Mouse (Mus musculus) mouse embryonic stem cell (cell line): Measurements from ENCODE around the gene Olfr312.
"Not testable (repeated sequence)": the region's sequence is repeated elsewhere in the genome, so short reads cannot be mapped to it uniquely, and the experiment has no call there.

ENCODE experiments used
- in situ Hi-C, 2 experiments: fragments of 300-500 bp; cut with MboI; formaldehyde crosslinking; loops; 1 replicate in 1 of 2; 3 replicates in 1 of 2; pipeline ENCODE4 v1.14.3; 2019 to 2020; ENCODE audit warnings: low sequenced_read_pairs in 2 of 2, low pct_unique_long_range_greater_than_20kb in 1 of 2, mixed read lengths in 1 of 2; ENCODE audit not compliant: unreplicated experiment in 1 of 2

Gene Olfr312

GRCm38 (mm10) chr11:58828937-58829336 lies at the start of gene Olfr312:
Gene Olfr312, plus strand, starts transcription at chr11:58829237.
- in situ Hi-C loops: not testable (repeated sequence)

- in situ Hi-C loops: no loop called here
Observed at GRCm38 (mm10) chr11:58782480-58783089, 46.5 kb upstream of the Olfr312 start, which contains the start of gene Olfr314. Gene Olfr314, plus strand, starts transcription at chr11:58782952.

- in situ Hi-C loops: no loop called here
Observed at GRCm38 (mm10) chr11:58784182-58784581, 44.9 kb upstream of the Olfr312 start.

GRCm38 (mm10) chr11:58787651-58788050 lies 41.4 kb upstream of the Olfr312 start:
- in situ Hi-C loops: no loop called here

- in situ Hi-C loops: no loop called here
Observed at GRCm38 (mm10) chr11:58788346-58788745, 40.7 kb upstream of the Olfr312 start.

GRCm38 (mm10) chr11:58789532-58789931 lies 39.5 kb upstream of the Olfr312 start:
- in situ Hi-C loops: no loop called here

GRCm38 (mm10) chr11:58790053-58790452 lies 39.0 kb upstream of the Olfr312 start:
- in situ Hi-C loops: no loop called here

- in situ Hi-C loops: no loop called here
Observed at GRCm38 (mm10) chr11:58790646-58791045, 38.4 kb upstream of the Olfr312 start.

GRCm38 (mm10) chr11:58795856-58796255 lies 33.2 kb upstream of the Olfr312 start:
- in situ Hi-C loops: no loop called here

GRCm38 (mm10) chr11:58796850-58797249 lies 32.2 kb upstream of the Olfr312 start:
- in situ Hi-C loops: no loop called here

- in situ Hi-C loops: no loop called here
Observed at GRCm38 (mm10) chr11:58799747-58800146, 29.3 kb upstream of the Olfr312 start.

- in situ Hi-C loops: no loop called here
Observed at GRCm38 (mm10) chr11:58801558-58802228, 27.3 kb upstream of the Olfr312 start, which contains the start of gene Fam183b. Gene Fam183b, minus strand, starts transcription at chr11:58801960.

- in situ Hi-C loops: no loop called here
Observed at GRCm38 (mm10) chr11:58803871-58804270, 25.2 kb upstream of the Olfr312 start.

GRCm38 (mm10) chr11:58804393-58804792 lies 24.6 kb upstream of the Olfr312 start:
- in situ Hi-C loops: no loop called here

GRCm38 (mm10) chr11:58812001-58812400 lies 17.0 kb upstream of the Olfr312 start:
- in situ Hi-C loops: no loop called here

- in situ Hi-C loops: not testable (repeated sequence)
Observed at GRCm38 (mm10) chr11:58814700-58815099, 14.3 kb upstream of the Olfr312 start, which contains the start of gene Olfr313. Gene Olfr313, plus strand, starts transcription at chr11:58815000.

- in situ Hi-C loops: no loop called here
Observed at GRCm38 (mm10) chr11:58815676-58816075, 13.4 kb upstream of the Olfr312 start.

- in situ Hi-C loops: no loop called here
Observed at GRCm38 (mm10) chr11:58829764-58830163, 727 bp downstream of the Olfr312 start.

GRCm38 (mm10) chr11:58832541-58832940 lies 3.5 kb downstream of the Olfr312 start:
- in situ Hi-C loops: not testable (repeated sequence)

GRCm38 (mm10) chr11:58838951-58839350 lies 9.9 kb downstream of the Olfr312 start, which contains the start of gene Olfr311:
Gene Olfr311, plus strand, starts transcription at chr11:58839251.
- in situ Hi-C loops: not testable (repeated sequence)
